In genomic region chr3:84701964-84702363, GRCm38 (mm10) we compare ENCODE assay signal across 15 mouse cellular contexts.
"Had no signal": no experiment of that assay in that cellular context is flagged by ENCODE, and none has a peak within 500 bp of the region (broad histone marks: within the 10 kb centered on the region; RNA-seq: fewer than 3 reads in every experiment).

No protein-coding gene starts in this region.

- H3K4me1 ChIP-seq: intestine, embryonic 15.5 days; kidney, embryonic 15.5 days had no signal

- ATAC-seq: intestine, embryonic 15.5 days; midbrain, embryonic 16.5 days had no signal

- H3K4me3 ChIP-seq: intestine, embryonic 15.5 days; kidney, embryonic 15.5 days; limb, embryonic 13.5 days; midbrain, embryonic 10.5 days; neural tube, embryonic 13.5 days had no signal

- H3K9ac ChIP-seq: intestine, embryonic 15.5 days; kidney, embryonic 15.5 days; limb, embryonic 13.5 days; neural tube, embryonic 13.5 days had no signal

- H3K9me3 ChIP-seq: intestine, embryonic 15.5 days; kidney, embryonic 15.5 days; neural tube, embryonic 13.5 days had no signal

- H3K4me2 ChIP-seq: intestine, embryonic 15.5 days; kidney, embryonic 15.5 days; limb, embryonic 13.5 days; neural tube, embryonic 13.5 days had no signal

- H3K36me3 ChIP-seq: intestine, embryonic 15.5 days; kidney, embryonic 15.5 days; limb, embryonic 13.5 days; midbrain, embryonic 10.5 days; neural tube, embryonic 13.5 days had no signal

- H3K27me3 ChIP-seq: intestine, embryonic 15.5 days; kidney, embryonic 15.5 days had no signal

- H3K27ac ChIP-seq: intestine, embryonic 15.5 days; kidney, embryonic 15.5 days; limb, embryonic 13.5 days; midbrain, embryonic 10.5 days; neural tube, embryonic 13.5 days had no signal

- DNase-seq: kidney, adult 18-20 months; kidney, postnatal 25 days; layer of hippocampus, adult 9-11 months; layer of hippocampus, postnatal 36 days; lung, postnatal 10 days; lung, postnatal 4 days; right cerebral cortex, adult 18-20 months; spleen, adult 18-20 months; thymus, postnatal 36 days had no signal
